Mouse (Mus musculus): ENCODE results near the gene Veph1.

- TF ChIP-seq CTCF (IDR thresholded peaks at IDR 0.05; ENCODE audit: extremely low read depth, insufficient read length, insufficient replicate concordance, low read depth, low read length) (no peak), POLR2A (IDR thresholded peaks at IDR 0.05; ENCODE audit: low read depth, low read length) (no peak)
These were observed 246.3 kb downstream of the Veph1 start for GRCm38 (mm10) chr3:66050092-66050886.
